Mouse (Mus musculus): ENCODE measurements around the gene Fam78a. TPM values are rescaled to one million over a fixed set of nuclear protein-coding genes. Genes with fewer than 3 reads are reported as not detected.

Gene Fam78a
- total and polyA plus RNA-seq, 3 experiments = 16.0 to 17.4 TPM; not detected in 1

GRCm38 (mm10) chr2:32134039-32134438 lies 49.4 kb upstream of the Fam78a start (continued):
- TF ChIP-seq MYB (IDR thresholded peaks at IDR 0.05; ENCODE audit: low read depth, low read length) (no peak), TCF12 (IDR thresholded peaks at IDR 0.05; ENCODE audit: low read depth, low read length) (no peak)

- peaks cover under 1% of the 10 kb centered on the region; the same call in 1 of the 2 replicates for H3K79me2 ChIP-seq (ENCODE audit: control insufficient read depth, insufficient read depth, low read length, poor library complexity)
- no peaks in the 10 kb centered on the region for H3K9me3 ChIP-seq (replicated peaks; ENCODE audit: insufficient read depth, low read length)
- H3K4me3 ChIP-seq (ENCODE audit: control insufficient read depth in 1 of 2, insufficient read depth in 1 of 2, low read depth in 2 of 2, low read length in 2 of 2) = peak overlapping the region; percentile 25 to 46
- H3K27me3 ChIP-seq (ENCODE audit: control insufficient read depth in 1 of 2, insufficient read depth in 2 of 2, low read length in 2 of 2) = no peaks in the 10 kb centered on the region
- H3K4me1 ChIP-seq (ENCODE audit: control insufficient read depth in 1 of 2, insufficient read depth in 2 of 2, low read length in 2 of 2) = peaks cover 25 to 33% of the 10 kb centered on the region in 2 experiments
- DNase-seq (ENCODE audit: low read depth, low spot score) = peak; percentile 97
- H3K27ac ChIP-seq (ENCODE audit: control insufficient read depth, low read depth, low read length) = peak overlapping the region; percentile 70
- H3K36me3 ChIP-seq (ENCODE audit: control insufficient read depth in 1 of 2, insufficient read depth in 2 of 2, low read length in 2 of 2) = peaks cover 0 to 30% of the 10 kb centered on the region in 2 experiments; a peak in 2 of 4 replicates
- TF ChIP-seq ELF1 (IDR thresholded peaks at IDR 0.05; ENCODE audit: low read depth, low read length) = peak; percentile 48; the same call in 1 of the 2 replicates
- TF ChIP-seq MAZ (IDR thresholded peaks at IDR 0.05; ENCODE audit: low read depth, low read length) = peak; percentile 97
- no peak for TF ChIP-seq USF1 (IDR thresholded peaks at IDR 0.05; ENCODE audit: low read depth, low read length)
- no peak for TF ChIP-seq SMC3 (IDR thresholded peaks at IDR 0.05; ENCODE audit: low read depth, low read length)
- TF ChIP-seq ZMIZ1 (IDR thresholded peaks at IDR 0.05; ENCODE audit: low read depth, low read length) = peak; percentile 69; the same call in 1 of the 2 replicates
- TF ChIP-seq JUND (IDR thresholded peaks at IDR 0.05; ENCODE audit: low read depth, low read length) = no peak
- peak; percentile 47; the same call in 1 of the 2 replicates for TF ChIP-seq MXI1 (IDR thresholded peaks at IDR 0.05; ENCODE audit: low read depth, low read length)
- TF ChIP-seq GATA1 (IDR thresholded peaks at IDR 0.05; ENCODE audit: low read depth, low read length) = no peak
- TF ChIP-seq CHD1 (IDR thresholded peaks at IDR 0.05; ENCODE audit: low read depth, low read length) = no peak
- TF ChIP-seq CTCF (IDR thresholded peaks at IDR 0.05 in 2 of 3, conservative IDR thresholded peaks at IDR 0.05 in 1 of 3; ENCODE audit: control insufficient read depth in 1 of 3, insufficient read depth in 1 of 3, low read depth in 2 of 3, low read length in 3 of 3, poor library complexity in 1 of 3, severe bottlenecking in 1 of 3) = no peak
- TF ChIP-seq ZNF384 (IDR thresholded peaks at IDR 0.05; ENCODE audit: low read depth, low read length) = peak; percentile 78; the same call in 1 of the 2 replicates
- peak; percentile 61; the same call in 1 of the 2 replicates for TF ChIP-seq POLR2AphosphoS2 (IDR thresholded peaks at IDR 0.05; ENCODE audit: low read length)
- peak in 1 of 2 experiments; percentile 57; a peak in 2 of 4 replicates for TF ChIP-seq POLR2A (IDR thresholded peaks at IDR 0.05; ENCODE audit: control insufficient read depth in 1 of 2, insufficient read depth in 1 of 2, low read depth in 1 of 2, low read length in 2 of 2, poor library complexity in 1 of 2)
- no peak for TF ChIP-seq ETS1 (IDR thresholded peaks at IDR 0.05; ENCODE audit: low read depth, low read length)
- TF ChIP-seq HCFC1 (IDR thresholded peaks at IDR 0.05; ENCODE audit: low read depth, low read length) = peak; percentile 50
- 0 out of 2 replicates have a peak, but pooled peaks have one; percentile 42 for TF ChIP-seq MYC (IDR thresholded peaks at IDR 0.05; ENCODE audit: low read depth, low read length)
- peak; percentile 72 for TF ChIP-seq NELFE (IDR thresholded peaks at IDR 0.05; ENCODE audit: low read depth, low read length)
- peak; percentile 47; the same call in 1 of the 2 replicates for TF ChIP-seq TCF12 (IDR thresholded peaks at IDR 0.05; ENCODE audit: low read depth, low read length)
- peak overlapping the region; percentile 58 for H3K9ac ChIP-seq (ENCODE audit: control insufficient read depth, low read depth, low read length, poor library complexity, severe bottlenecking)
Measured at GRCm38 (mm10) chr2:32132567-32132992, 47.9 kb upstream of the Fam78a start.

Data from MEL (cell line).